Mouse (Mus musculus): Measurements from ENCODE around the gene Atp8a2. TPM values are rescaled to one million over a fixed set of nuclear protein-coding genes. Genes with fewer than 3 reads are reported as not detected.

The Atp8a2 gene
- total RNA-seq (2023): 4.2 TPM

DNA sequence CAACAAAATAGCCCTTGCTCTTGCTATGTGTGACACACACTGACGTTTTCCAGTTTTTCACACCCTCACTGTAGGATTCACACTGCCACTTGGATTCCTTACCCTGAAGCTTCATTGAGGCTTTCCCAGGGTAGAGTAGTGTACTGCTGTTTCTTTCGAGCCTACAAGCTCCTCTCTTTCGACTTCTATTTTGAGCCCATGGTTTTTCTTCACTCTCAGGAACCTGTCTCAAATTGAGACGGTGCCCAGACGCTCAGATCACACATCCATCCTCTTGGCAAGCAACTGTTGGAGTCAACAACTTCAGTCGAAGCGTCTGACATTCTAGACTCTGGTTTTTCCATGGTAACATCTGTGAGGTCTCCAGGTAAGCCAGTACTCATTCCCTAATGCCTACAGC is at the start of gene Atp8a2:
Atp8a2 (minus strand) TSS at position 296 of the 400 bp plus-strand sequence.

DNA sequence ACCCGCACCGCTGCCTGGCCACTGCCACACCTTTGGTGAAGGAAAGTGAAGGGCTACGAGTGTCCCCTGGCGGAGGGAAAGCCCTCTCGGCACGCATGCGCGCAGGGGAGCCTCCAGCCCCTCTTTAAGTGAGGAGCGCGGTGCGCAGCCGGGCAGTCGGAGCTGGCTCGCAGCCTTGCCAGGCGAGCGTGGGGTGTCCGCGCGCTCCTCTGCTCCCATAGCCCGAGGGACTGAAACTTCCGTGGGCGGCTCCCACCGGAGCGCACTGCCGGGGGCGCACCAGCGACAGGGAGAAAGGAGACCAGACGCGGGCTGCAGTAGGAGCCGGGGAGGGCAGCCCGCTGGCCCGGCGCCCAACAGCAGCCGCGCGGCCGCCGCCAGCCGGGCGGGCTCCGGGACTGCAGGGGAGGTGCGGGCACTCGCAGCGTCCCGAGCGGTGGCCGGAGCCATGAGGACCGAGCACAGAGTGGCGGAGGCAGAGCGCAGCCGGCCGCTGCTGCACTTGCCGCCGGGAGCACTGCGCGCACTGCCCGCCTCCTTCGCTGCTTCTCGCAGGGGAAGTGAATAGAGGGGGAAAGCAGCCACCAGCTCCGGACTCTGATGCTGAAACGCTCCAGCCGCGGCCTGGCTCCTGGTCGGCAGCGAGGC is 571.7 kb downstream of the Atp8a2 start, which contains the start of gene Shisa2:
Shisa2 (plus strand) TSS at position 151 of the 648 bp plus-strand sequence.

DNA sequence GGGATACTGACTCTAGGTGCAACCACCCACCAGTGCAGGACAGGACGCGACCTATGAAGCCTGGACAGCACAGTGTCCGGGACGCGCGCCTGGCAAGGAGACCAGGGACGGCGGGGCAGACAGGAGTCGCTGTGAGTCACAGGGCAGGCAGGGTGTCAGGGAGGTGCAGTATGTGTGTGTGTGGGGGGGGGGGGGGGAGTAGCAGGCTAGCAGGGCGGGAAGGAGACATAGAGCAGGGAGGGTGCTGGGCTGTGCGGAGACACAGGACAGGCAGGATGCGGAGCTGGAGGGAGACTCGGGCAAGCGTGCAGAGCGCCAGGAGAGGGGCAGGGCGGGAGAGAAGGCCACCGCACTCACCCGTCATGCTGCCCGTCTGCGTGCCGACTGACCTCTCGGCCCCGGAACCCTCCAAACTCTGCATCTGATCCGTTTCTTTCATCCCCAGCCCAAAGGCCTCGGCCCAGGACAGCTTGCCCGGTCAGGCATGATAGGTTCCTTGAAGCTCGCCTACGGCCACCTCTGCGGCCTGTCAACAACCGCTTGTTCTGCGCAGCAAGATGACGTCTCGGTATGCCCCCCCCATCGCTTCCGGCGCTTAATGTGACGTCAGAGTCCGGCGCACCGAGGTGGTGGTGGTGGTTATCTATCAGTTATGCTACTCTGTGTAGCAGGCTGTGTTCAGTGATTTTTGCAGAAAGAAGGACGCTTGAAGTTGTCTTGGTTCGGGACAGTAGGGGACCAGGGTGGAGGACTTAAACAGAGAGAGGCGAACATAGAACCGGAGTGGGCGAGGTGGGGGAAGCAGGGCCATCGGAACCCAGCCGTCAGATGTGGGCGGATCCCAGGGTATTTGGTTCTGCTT is 599.4 kb downstream of the Atp8a2 start, which contains the start of gene Cdadc1:
Cdadc1 (minus strand) TSS at position 562 of the 862 bp plus-strand sequence.

Other genes starting within 250 kb of the Atp8a2 start
- 0.24 TPM for gene Nupl1, start 54.3 kb upstream of the Atp8a2 start, total RNA-seq (2023)
- 61.2 TPM for gene Gm49336, start 54.3 kb upstream of the Atp8a2 start, total RNA-seq (2023)
- 41.4 TPM for gene Mtmr6, start 68.0 kb upstream of the Atp8a2 start, total RNA-seq (2023)
- not detected for gene Amer2, start 176.1 kb upstream of the Atp8a2 start, total RNA-seq (2023)

All from CD4-positive naive resting alpha-beta T cell, adult 57 days (primary cell).